Mouse (Mus musculus): ENCODE measurements around the gene Atg9a. TPM values are rescaled to one million over a fixed set of nuclear protein-coding genes. Genes with fewer than 3 reads are reported as not detected.
A peak's percentile ranks its signal among the peaks of the same experiment; 100 is the strongest.

The Atg9a gene
- total and polyA plus RNA-seq, 2 experiments = 23.5 to 75.4 TPM

DNA sequence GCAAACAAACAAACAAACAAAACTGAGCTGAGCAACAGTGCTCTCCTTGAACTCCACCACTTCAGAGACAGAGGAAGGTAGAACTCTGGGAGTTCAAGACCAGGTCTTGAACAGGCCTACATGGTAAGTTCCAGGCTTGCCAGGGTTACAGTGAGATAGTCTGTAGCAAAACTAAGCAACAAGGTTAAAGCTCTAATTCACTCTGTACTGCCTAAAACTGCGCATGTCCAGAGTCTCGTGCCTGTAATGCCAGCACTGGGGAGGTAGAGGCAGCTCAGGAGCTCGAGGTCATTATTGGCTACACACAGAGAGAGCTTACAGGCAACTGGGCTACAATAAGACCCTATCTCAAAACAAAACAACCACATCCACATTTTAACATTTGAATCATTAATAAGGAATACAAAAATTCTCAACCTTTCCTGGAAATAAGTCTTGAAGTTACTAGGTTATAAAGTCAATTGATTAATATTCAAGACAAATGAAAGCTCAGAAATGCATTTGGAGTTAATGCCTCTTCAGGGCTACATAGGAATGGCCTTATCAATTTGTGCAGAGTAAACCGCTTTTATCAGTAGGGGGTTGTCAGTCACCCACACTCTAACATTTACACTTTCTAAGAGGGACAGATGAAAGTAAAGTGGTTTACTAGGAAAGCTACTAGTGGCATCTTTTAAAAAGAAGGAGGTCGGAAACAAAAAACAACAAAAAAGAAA lies 32.3 kb downstream of the Atg9a start:
- H3K4me3 ChIP-seq (ENCODE audit: insufficient read depth, low read depth, low read length) = no peak overlapping the region
- WGBS = 84% methylated on average over 5 of the region's 5 CpGs
- no peaks in the 10 kb centered on the region for H3K79me2 ChIP-seq (ENCODE audit: control insufficient read depth, insufficient read depth, low read length)
- TF ChIP-seq POLR2A (IDR thresholded peaks at IDR 0.05; ENCODE audit: extremely low read depth, insufficient read depth, low read length) (no peak), CTCF (IDR thresholded peaks at IDR 0.05; ENCODE audit: low read depth, low read length) (no peak)
- no peak for DNase-seq (ENCODE audit: extremely low read depth, low read depth, low spot score)
- H3K27ac ChIP-seq (replicated peaks; ENCODE audit: insufficient read depth, low read depth, low read length) = no peak overlapping the region
- no peaks in the 10 kb centered on the region for H3K4me1 ChIP-seq (ENCODE audit: control insufficient read depth, insufficient read depth, low read length)
- H3K9ac ChIP-seq (ENCODE audit: low read depth, low read length) = no peak overlapping the region
- H3K36me3 ChIP-seq (ENCODE audit: control insufficient read depth, insufficient read depth, low read length) = no peaks in the 10 kb centered on the region
- no peaks in the 10 kb centered on the region for H3K27me3 ChIP-seq (ENCODE audit: control insufficient read depth, insufficient read depth, low read length)

DNA sequence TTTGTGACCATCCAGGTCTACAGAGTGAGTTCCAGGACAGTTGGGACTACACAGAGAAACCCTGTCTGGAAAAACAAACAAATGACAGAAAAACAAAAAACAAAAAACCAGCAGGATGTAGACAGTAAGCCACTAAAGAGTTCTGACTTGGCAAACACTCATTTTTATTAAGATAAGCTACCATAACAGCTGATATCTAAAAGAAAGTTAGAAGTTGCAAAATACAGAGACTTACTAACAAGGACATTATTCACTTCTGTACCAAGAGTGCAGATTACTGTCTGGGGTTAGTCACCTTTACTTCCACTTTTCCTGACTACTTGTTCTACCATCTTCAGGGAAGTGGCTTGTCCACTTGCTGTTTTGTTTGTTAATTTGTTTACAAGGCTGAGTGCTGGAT lies 33.0 kb downstream of the Atg9a start:
- H3K27ac ChIP-seq (replicated peaks; ENCODE audit: insufficient read depth, low read depth, low read length) = no peak overlapping the region
- TF ChIP-seq CTCF (IDR thresholded peaks at IDR 0.05; ENCODE audit: low read depth, low read length) (no peak), POLR2A (IDR thresholded peaks at IDR 0.05; ENCODE audit: extremely low read depth, insufficient read depth, low read length) (no peak)

DNA sequence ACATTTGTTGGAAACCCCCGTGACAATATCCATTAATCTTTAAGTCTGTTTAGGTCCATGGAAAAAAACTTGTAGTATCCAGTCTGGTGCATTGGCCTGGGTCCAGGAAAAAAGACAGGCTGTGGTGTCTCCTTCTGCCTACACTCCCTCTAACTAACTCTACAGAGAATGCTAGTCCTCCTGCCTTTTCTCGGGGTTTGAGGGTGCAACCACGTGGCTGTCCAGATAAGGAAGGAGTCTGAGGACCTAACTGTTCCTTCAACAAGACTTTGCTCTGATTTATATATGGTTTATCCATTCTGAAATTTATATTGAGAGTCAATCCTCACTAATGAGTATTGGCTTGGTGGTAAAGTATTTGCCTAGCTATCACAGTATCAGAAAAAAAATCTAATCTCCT lies 36.2 kb downstream of the Atg9a start:
- Histone ChIP-seq H3K27ac (replicated peaks; ENCODE audit: insufficient read depth, low read depth, low read length) (no peak overlapping the region), H3K9ac (ENCODE audit: low read depth, low read length) (no peak overlapping the region), H3K4me3 (ENCODE audit: insufficient read depth, low read depth, low read length) (no peak overlapping the region), H3K79me2 (ENCODE audit: control insufficient read depth, insufficient read depth, low read length) (no peaks in the 10 kb centered on the region), H3K27me3 (ENCODE audit: control insufficient read depth, insufficient read depth, low read length) (no peaks in the 10 kb centered on the region), H3K4me1 (ENCODE audit: control insufficient read depth, insufficient read depth, low read length) (no peaks in the 10 kb centered on the region), H3K36me3 (ENCODE audit: control insufficient read depth, insufficient read depth, low read length) (no peaks in the 10 kb centered on the region)
- WGBS = 62% methylated on average over 3 of the region's 3 CpGs
- no peak for TF ChIP-seq CTCF (IDR thresholded peaks at IDR 0.05; ENCODE audit: low read depth, low read length)
- TF ChIP-seq POLR2A (IDR thresholded peaks at IDR 0.05; ENCODE audit: extremely low read depth, insufficient read depth, low read length) = no peak
- DNase-seq (ENCODE audit: extremely low read depth, low read depth, low spot score) = no peak

More for the DNA sequence above, 33.0 kb downstream of the Atg9a start:
- no peaks in the 10 kb centered on the region for H3K36me3 ChIP-seq (ENCODE audit: control insufficient read depth, insufficient read depth, low read length)
- H3K27me3 ChIP-seq (ENCODE audit: control insufficient read depth, insufficient read depth, low read length) = no peaks in the 10 kb centered on the region
- no peaks in the 10 kb centered on the region for H3K79me2 ChIP-seq (ENCODE audit: control insufficient read depth, insufficient read depth, low read length)
- no peak for DNase-seq (ENCODE audit: extremely low read depth, low read depth, low spot score)
- H3K4me1 ChIP-seq (ENCODE audit: control insufficient read depth, insufficient read depth, low read length) = no peaks in the 10 kb centered on the region
- no peak overlapping the region for H3K9ac ChIP-seq (ENCODE audit: low read depth, low read length)
- H3K4me3 ChIP-seq (ENCODE audit: insufficient read depth, low read depth, low read length) = no peak overlapping the region

DNA sequence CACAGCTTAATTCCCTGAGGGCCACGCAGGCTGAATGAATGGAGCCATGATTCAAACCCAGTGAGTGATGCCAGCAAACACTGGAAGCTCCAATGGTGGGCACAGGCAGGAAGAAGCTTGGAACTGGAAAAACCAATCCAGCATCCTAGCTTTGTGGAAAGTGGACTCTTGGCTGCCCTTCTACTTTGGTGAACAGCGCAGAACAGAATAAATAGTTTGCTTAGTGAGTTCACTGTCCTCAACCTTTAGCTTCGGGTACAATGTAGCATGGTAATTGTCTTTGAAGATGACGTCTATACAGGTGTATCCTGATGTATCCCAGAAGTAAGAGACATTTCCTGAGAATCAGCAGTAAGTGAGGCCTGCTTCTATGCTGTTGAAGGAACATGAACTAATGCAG lies 43.3 kb downstream of the Atg9a start:
- TF ChIP-seq CTCF (IDR thresholded peaks at IDR 0.05; ENCODE audit: low read depth, low read length) (no peak), POLR2A (IDR thresholded peaks at IDR 0.05; ENCODE audit: extremely low read depth, insufficient read depth, low read length) (no peak)
- DNase-seq (ENCODE audit: extremely low read depth, low read depth, low spot score) = peak; percentile 99
- peaks cover 31% of the 10 kb centered on the region for H3K4me1 ChIP-seq (ENCODE audit: control insufficient read depth, insufficient read depth, low read length)
- H3K79me2 ChIP-seq (ENCODE audit: control insufficient read depth, insufficient read depth, low read length) = peaks cover 10% of the 10 kb centered on the region; the same call in 1 of the 2 replicates
- peaks cover 32% of the 10 kb centered on the region for H3K36me3 ChIP-seq (ENCODE audit: control insufficient read depth, insufficient read depth, low read length)
- H3K27me3 ChIP-seq (ENCODE audit: control insufficient read depth, insufficient read depth, low read length) = no peaks in the 10 kb centered on the region
- H3K4me3 ChIP-seq (ENCODE audit: insufficient read depth, low read depth, low read length) = no peak overlapping the region
- 35% methylated on average over 4 of the region's 4 CpGs for WGBS
- no peak overlapping the region for H3K9ac ChIP-seq (ENCODE audit: low read depth, low read length)
- peak overlapping the region; percentile 88 for H3K27ac ChIP-seq (replicated peaks; ENCODE audit: insufficient read depth, low read depth, low read length)

DNA sequence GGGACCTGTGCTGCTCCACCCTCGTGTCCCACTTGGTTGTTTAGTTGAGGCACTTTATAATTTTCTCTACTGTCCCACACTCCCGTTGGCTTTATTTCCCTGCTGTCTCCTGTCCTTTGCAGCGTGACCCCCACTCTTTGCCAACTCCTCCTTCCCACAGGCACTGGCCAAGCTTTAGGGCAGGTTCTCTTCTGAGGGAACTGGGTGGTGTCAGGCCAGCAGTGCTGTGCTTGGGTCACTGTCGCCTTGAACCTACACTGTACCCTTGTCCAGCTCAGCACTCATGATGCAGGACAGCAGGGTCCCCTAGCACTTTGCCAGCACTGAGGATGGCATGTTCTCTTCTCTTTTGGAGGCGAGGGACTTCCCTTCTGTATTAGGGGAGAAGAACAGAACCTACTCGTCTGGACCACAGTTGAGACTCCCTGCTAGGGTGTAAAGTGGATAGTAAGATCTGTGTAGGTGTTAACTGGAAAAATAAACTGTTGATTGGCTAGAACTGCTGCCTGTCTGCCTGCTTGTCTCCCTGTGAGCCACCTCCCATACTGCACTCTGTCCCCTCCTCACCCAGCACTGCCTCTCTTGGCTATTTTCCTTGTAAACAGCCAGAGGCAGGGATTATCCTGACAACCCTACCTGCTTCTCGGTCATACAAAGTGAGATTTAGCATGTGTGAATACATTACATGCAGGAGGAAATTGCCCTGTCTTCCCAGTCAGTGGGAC lies 44.4 kb downstream of the Atg9a start:
- TF ChIP-seq POLR2A (IDR thresholded peaks at IDR 0.05; ENCODE audit: extremely low read depth, insufficient read depth, low read length) (no peak), CTCF (IDR thresholded peaks at IDR 0.05; ENCODE audit: low read depth, low read length) (no peak)
- peak overlapping the region; percentile 54 for H3K9ac ChIP-seq (ENCODE audit: low read depth, low read length)
- no peak overlapping the region for H3K4me3 ChIP-seq (ENCODE audit: insufficient read depth, low read depth, low read length)
- peaks cover 15% of the 10 kb centered on the region; the same call in 1 of the 2 replicates for H3K79me2 ChIP-seq (ENCODE audit: control insufficient read depth, insufficient read depth, low read length)
- peaks cover 35% of the 10 kb centered on the region for H3K4me1 ChIP-seq (ENCODE audit: control insufficient read depth, insufficient read depth, low read length)
- H3K27me3 ChIP-seq (ENCODE audit: control insufficient read depth, insufficient read depth, low read length) = no peaks in the 10 kb centered on the region
- H3K36me3 ChIP-seq (ENCODE audit: control insufficient read depth, insufficient read depth, low read length) = peaks cover 32% of the 10 kb centered on the region
- WGBS = 28% methylated on average over 7 of the region's 7 CpGs
- peak; percentile 95 for DNase-seq (ENCODE audit: extremely low read depth, low read depth, low spot score)
- H3K27ac ChIP-seq (replicated peaks; ENCODE audit: insufficient read depth, low read depth, low read length) = peak overlapping the region; percentile 84

DNA sequence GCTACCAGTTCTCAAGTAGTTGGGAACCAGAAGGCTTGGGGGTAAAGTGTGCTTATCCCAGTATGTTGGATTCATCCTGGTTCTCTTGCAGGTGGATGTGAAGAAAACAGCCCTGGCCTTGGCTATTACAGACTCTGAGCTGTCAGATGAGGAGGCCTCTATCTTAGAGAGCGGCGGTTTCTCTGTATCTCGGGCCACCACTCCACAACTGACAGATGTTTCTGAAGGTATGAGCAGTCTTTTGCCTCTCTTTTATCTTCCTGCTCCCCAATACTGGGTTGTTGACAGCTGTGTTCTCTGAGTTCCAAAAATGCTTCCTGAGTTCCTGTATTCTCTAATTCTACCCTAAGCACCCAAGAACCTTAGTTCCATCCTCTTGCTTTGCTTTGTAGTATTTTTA lies 46.4 kb downstream of the Atg9a start:
- Histone ChIP-seq H3K79me2 (ENCODE audit: control insufficient read depth, insufficient read depth, low read length) (peaks cover 15% of the 10 kb centered on the region; the same call in 1 of the 2 replicates), H3K4me1 (ENCODE audit: control insufficient read depth, insufficient read depth, low read length) (peaks cover 38% of the 10 kb centered on the region), H3K9ac (ENCODE audit: low read depth, low read length) (no peak overlapping the region), H3K36me3 (ENCODE audit: control insufficient read depth, insufficient read depth, low read length) (peaks cover 32% of the 10 kb centered on the region), H3K4me3 (ENCODE audit: insufficient read depth, low read depth, low read length) (no peak overlapping the region), H3K27ac (replicated peaks; ENCODE audit: insufficient read depth, low read depth, low read length) (no peak overlapping the region), H3K27me3 (ENCODE audit: control insufficient read depth, insufficient read depth, low read length) (no peaks in the 10 kb centered on the region)
- TF ChIP-seq CTCF (IDR thresholded peaks at IDR 0.05; ENCODE audit: low read depth, low read length) = no peak
- TF ChIP-seq POLR2A (IDR thresholded peaks at IDR 0.05; ENCODE audit: extremely low read depth, insufficient read depth, low read length) = no peak
- no peak for DNase-seq (ENCODE audit: extremely low read depth, low read depth, low spot score)
- WGBS = 97% methylated on average over 3 of the region's 3 CpGs
